Mouse (Mus musculus) fibroblast of lung, adult 2 months (primary cell): ENCODE data around the gene Myo18b.

Experiments
- DNase-seq: peaks from one replicate; pipeline ENCODE4 v3.0.0-alpha.2; 2011; ENCODE audit warnings: low read depth

Myo18b gene

DNA sequence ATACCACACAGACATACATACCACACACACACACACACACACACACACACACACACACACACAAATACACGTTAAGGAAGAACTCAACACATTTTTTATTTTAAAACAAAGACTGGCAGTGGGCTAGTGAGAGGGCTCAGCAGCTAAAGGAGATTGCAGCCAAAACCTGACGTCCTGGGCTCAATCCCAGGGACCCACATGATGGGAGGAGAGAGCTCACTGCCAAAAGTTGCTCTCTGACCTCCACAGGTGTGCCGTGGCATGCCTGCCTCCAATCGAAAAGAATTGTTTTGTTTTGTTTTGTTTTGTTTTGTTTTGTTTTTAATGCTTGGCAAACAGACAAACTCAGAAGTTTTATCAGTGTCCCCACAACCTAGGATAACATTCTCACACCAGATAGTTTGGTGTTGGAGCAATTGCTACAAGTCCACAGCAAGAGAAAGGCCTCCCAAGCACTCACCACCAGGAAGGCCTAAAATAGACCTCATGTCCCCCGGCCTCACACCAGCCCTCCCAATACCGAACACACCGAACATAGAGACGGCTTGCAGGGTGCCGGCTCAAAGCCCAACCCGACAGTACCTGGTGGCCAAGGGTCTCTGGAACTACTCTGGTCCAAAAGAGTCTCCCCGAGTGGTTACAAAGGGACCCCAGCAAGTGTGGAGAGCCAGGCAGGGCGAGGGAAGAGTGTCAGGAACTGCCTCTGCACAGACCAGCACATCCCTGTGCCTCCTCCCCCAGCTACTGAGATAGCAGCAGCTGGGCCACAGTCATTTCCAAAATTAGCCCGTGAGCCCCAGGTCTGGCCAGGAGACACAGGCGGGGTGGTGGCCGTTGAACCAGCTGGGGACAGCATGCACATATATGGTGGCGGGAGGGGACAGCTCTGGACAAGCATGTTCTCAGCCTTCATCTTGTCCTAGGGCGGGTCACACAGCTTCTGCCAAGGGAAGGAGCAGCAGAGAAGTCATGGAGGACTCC, at the start of gene Myo18b:
TSS of gene Myo18b (minus strand) at position 689 of the 981 bp plus-strand sequence.
- DNase-seq, result no peak

DNA sequence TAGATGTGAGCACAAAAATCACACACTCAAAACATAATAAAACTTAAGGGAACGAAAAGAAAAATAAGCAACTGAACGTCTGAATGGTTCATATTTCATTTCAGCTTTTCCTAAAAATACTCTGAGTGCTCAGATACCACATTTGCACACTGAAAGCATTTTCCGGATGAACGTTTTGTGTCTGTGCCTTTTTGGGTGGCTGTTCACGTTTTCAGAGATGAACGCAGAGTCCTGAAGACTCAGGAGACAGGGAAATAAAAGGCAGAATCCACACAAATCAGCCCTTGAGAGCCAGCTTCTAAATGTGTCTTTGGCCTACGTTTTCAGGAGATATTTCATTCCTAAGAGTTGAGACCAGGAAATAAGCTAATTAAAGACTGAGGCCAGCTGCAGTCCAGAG, 49.8 kb upstream of the Myo18b start:
- DNase-seq, result no peak

DNA sequence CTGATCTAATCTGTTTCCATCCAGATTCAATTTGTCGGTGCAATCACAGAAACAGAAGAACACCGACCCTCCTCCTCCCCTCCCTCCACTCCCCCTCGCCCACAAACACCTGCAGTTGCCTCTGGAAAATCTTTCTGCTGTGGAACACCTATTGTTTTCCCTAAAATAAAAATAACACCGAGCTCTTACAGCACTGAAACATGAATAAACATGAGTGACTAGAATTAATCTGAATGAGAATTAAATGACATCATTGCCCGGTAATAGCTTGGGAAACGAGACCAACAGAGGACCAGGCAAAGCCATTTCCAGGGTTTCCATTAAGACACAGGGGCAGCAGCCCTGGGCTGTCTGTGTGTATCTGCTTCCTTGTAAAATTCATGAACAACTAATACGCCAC, 46.1 kb upstream of the Myo18b start:
- no peak for DNase-seq

DNA sequence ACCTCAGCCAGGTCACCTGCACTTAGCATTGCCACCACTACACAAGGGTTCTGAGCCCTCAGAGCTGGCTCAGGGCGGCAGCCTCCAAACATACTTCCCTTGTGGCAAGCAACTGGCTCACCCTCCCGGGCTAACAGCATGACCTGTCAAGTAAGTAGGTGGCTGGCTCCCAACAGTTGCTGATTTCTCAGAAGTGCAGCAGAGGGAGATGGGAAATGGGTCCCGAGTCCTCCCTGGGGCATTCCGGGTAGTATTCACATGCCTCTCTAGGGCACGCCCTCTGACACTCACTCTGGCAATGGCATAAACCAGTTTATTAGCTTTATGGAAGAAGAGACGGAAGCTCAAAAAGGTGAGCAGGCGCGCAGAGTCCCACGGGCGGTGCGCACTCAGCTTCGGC, 44.8 kb upstream of the Myo18b start:
- DNase-seq, result no peak

DNA sequence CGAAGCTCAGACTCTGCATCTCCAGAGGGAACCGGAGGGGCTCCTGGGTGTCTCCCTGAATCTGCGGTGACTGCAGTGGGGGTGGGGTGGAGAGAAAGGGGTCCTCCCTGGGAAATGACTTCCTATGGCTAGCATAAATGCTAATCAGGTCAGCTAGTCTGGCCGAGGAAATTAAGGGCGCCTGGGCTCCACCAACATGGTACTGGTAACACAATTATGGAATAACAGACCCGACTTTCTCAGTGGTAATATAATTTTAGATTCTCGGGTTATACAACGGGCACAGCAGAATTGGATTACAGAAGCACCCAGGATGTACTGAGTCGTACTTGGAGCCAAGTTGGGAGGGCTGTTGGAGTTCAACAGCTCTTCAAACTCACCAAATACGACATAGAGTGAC, 40.5 kb upstream of the Myo18b start:
- DNase-seq, result no peak

DNA sequence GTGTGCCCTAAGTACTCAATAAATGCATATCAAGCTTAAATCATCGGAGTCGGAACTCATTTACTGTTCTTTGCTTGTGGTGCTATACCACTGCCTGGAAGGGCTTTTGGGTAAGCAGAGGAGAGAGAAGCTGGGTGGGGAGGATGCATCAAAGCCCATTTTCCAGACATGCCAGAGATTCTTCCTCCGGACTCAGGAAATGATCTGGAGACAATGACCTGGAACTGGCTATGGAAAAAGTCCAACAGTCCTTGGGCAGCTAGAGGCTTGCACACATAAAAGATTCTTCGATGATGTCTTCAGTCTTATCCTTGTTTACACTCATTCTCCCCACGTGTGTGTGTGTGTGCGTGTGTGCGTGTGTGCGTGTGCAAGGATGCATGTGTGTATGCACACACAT, 39.3 kb upstream of the Myo18b start:
- DNase-seq, result no peak

DNA sequence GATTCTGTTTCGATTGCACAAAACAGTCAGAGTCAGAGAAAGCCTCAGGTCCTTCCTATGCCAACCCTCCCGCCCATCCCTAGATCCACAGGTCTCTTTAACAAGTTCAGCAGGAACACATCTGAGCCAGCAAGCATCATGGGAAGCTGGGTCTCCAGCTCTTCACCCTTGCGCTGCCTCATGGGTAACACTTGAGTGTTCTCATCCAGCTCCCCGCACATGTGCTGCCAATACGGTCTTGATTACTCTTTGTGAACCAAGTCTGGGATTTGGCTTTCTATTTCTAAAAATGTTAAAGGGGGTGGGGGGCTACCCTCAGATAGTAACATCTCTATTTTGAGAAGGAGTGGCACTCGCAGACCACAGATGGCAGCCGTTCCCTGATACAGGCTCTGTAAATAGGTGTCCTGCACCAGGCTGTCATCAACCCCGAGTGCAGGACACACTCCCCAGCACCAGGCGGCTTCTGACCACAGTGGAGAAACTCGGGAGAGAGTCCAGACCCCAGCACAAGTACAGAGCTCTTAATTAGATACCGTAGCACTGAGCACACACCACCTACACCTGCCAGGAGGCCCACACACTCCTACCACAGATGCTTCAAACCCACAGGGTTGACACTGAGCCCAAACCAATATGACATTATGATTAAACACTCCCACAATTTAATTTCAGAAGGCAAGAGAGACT, 36.9 kb upstream of the Myo18b start:
- no peak for DNase-seq

DNA sequence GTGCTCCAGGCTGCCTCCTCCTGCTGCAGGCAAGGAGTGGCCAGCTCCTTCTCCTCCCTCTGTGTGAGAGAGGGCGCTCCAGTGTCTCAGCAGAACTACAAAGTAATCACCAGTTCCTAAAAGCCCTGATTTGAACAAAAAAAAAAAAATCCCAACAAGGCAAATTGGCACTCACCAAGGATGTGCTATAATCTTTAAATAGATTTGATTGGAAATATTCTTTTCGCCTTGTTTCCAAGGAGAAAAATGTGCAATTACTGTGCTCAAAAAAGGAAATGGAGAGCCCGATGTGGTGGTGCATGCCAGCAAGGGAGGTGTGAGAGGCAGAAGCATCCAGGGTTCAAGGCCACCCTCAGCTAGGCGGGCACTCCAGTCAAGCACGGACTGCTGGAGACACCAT, 35.7 kb upstream of the Myo18b start:
- DNase-seq, result no peak

DNA sequence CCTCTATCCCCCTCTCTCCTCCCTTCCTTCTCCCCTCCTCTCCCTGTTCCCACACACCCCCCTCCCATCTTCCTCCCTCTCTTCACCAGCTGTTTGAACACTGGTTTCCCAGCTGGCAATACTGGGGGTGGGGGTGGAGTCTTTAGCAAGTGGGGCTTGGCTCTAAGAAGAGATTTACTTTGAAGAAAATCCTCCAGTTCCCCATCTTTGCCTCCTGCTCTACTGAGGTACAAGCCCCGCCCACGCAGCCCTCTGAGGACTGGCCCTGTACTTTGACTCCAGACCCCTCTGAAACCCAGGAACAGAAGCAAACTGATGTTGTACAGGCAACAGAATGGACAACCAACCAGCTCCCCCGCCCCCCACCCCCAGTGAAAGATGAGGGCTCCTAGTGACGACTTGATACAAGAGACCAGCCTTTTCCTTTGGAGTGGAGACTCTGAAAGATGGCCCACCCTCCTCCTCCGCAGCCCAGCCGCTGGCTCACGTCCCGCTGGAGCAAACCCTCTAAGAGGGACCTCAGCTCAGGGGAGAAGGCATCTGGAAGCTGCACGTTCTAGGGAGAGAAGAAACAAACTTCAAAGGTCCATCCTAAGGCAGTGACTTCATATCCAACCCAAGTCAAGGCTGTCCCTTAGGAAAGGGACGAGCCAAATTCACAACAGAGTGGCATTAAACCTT, 32.2 kb upstream of the Myo18b start:
- DNase-seq, result no peak

DNA sequence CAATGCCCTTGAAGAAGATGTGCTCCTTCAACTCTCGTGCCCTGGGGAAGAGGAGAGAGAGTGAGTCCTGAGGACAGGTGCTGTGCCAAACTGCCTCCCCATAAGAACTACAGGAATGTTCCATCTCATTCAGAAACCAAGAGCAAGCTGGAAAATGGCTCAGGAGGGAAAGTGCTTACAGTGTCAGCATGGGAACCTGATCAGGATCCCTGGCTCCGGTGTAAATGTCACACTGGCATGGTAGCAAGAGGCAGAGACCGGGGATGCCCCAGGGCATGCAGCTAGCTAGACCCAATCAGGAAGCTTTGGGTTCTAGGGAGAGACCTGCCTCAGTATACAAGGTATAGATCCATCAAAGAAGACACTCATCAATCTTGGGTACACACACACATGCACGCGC, 29.3 kb upstream of the Myo18b start:
- DNase-seq, result no peak

DNA sequence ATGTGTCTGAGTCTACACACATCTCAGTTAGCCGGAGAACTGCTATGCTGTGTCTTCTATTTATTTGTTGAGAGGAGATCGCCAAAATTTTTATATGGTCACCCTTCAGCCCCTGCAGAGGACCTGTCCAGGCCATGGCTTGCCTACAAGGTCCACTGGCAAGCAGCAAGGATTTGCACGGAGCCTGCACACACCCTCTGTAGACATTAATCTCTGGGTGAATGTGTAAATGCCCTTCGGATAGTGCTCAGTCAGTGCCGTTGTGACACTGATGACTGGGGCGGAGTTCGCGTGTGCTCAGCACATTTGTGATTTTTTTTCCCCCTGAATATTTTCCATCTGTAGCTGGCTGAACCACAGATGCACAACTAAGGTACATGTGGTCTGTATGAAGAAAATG, 28.6 kb upstream of the Myo18b start:
- no peak for DNase-seq

DNA sequence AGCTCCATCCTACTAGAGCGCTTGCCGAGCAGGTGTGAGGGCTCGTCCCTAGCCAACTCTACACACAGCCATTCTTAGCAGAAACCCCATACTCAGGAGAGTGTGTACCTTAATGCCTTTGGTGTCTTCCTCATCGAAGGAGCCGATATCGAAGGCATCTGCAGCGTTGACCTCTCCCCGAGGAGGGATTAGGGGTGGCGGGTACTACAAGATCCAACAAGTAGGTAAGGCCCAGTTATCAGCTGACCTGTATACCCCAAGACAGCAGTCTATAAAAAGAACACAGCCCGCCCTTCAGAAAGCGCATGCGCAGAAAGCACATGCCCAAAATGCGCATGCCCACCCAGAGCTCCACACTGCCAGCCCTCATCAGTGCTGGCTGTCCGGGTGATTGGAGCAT, 27.7 kb upstream of the Myo18b start:
- DNase-seq, result no peak

DNA sequence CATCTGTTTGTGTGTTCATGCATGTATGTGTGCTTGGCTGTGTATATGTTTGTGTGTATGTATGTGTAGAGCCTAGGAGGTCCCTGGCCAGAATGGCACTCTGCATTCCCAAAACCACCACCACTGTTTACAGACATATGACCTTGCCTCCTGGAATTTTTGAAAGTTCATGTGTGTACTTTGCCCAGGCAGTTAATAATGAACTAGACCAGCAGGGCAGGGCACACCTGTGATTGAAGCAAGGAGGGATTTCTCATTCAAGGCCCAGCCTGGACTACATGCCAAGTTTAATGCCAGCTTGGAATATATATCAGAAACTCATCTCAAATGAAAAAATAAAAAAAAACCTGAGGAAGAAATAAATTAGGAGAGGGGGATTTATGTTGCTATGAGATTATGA, 25.8 kb upstream of the Myo18b start:
- DNase-seq, result no peak

DNA sequence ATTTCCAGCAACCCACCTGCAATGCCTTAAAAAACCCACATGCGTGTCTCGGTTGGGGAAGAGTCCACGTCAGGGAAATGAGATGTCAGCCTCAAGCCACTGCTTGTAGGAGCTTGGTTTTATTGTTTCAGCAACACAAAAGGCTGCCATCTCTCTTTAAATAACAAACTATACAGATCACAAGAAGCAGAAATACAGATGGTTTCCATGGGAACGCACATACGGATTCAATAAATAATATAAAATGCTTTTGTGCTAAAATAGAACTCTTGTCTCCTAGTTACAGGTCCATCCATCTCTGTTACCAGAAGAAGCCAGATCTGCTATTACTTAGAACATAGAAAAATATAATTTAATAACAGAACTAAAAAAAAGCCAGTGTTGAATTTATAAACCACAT, 14.2 kb upstream of the Myo18b start:
- DNase-seq, result no peak

DNA sequence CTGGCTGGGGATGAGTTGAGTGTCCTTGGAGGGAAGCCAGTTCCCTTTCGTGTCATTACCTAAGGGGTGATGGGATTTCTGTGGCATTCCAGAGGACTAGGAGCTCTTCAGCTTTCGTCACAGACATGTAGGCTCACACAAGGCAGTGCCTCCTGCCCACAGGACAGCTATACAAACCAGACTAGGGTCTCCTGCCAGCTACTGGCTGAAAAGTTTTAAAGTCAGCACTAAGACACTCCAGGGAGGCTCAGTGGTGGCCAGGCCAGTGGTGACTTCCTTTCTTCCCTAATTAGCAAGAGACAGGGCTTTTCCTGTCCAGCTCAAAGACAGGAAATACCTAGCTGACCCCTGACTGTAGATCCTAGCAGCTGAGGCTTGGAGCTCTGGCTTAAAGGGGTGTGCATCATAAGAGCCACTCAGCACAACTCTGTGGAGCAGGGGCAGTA, 12.0 kb upstream of the Myo18b start:
- no peak for DNase-seq

DNA sequence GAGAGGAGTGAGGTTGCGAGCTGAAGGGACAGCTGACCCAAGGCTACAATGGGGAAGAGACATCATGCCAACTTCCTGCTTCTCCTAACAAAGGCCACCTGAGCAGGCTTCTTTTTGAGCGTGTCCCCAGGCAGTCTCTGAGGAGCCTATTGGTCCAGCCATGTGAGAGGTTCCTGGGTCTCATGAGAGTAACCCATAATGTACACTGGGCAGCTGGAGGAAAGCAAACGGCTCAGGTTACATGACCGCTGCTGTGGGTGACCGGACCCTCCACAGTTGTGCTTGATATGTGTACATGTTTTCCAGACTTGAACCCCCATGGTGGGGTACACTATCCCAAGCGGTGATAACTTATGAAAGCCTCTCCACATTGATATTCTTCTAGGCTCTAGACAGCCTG, 11.3 kb upstream of the Myo18b start:
- DNase-seq, result no peak

DNA sequence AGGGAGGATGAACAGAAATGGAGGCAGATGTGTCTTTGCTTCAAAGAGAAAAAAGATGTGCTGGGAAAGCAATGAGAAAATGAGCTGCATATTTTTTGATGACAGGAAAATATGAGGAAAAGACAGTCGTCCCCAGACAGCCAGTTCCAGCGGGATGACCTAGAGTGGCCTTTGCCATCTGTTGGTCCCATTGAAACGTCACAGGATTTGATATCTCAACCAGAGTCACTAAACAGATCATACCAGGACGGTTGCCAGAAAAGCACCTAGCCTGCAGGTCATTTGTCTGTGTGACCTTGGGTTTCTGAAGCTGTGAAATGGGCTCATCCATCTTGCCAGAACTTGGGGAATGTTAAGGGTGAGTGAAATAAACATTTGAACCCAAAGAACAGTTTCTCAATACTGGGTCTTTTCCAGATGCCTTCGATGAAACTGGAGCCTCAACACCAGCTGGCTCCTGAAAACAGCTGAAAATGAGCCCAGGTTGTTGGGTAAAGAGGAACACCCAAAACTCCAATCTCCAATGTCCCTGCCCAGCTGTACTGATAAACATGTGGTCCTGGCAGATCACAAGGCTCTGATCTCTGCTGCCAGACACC, 2.6 kb downstream of the Myo18b start:
- DNase-seq, result no peak

DNA sequence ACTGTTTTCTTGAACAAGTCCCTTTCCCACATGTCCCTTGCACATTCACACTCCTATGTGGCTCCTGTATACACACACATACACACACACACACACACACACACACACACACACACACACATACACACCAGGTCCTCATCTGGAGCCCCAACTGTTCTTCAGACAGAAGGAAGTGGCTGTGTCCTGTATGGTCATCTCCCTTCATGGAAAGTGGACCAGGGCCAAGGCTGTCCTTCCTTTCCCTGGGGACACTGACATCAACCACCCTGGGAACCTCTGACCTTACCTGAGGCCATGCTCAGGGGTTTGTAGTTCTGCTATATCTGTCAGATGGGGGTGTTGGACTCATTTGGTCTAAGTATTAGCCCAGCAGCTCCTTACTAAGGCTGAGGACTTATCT, 3.8 kb downstream of the Myo18b start:
- no peak for DNase-seq

DNA sequence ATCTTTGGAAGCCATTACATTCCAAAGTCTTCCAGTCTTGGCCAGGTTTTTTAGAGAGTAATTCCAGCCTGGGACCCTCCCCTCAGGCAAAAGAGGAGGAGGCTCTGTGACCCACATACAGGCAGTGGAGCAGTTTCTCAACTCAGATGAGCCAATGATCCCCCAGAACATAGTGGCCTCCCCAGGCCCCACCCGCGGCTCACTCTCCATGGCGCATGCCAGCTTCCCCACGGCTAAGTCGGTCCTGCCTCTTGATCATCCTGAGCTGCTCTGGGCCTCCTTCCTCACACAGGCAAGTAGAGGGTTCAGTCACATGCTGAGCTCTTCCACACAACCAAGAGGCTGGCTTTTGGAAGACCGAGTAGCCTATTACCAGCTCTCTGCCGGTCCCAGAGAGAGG, 7.5 kb downstream of the Myo18b start:
- DNase-seq, result no peak

DNA sequence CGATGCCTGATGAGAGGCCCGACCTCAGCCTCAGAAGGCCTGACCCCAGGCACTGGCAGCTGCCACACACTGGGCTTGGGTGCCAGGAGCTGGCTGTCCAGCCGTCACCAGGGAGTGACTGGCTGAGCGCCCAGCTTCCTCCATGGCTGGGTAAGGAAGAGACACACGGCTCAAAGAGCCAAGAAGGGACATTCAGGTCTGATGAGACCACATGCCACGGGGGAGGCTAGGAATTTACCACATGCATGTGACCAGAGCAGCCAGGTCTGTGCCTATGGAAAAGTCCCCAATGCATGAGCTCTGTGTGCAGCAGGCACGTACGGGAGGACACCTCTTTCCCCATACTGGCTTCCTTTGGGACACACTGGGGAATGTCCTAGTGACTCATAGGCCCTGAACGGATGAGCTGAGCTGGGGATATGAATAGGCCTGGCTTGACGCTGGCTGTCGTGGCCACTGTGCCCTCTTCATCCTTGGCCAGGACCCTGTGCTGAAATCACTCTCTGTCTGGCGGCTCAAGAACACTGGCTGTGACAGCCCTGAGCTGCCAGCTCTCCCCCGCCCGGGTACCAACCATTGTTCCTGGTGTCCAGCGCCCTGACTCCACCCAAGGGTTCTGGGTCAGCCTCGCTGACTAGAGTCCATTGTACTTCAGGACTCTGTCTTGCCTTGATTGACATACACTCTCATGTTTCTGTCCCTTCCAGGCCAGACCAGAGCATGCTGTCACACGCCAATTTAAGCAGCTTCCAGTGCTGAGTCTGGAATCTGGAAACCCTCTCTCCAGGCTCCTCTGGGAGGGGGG, 9.3 kb downstream of the Myo18b start:
- no peak for DNase-seq

DNA sequence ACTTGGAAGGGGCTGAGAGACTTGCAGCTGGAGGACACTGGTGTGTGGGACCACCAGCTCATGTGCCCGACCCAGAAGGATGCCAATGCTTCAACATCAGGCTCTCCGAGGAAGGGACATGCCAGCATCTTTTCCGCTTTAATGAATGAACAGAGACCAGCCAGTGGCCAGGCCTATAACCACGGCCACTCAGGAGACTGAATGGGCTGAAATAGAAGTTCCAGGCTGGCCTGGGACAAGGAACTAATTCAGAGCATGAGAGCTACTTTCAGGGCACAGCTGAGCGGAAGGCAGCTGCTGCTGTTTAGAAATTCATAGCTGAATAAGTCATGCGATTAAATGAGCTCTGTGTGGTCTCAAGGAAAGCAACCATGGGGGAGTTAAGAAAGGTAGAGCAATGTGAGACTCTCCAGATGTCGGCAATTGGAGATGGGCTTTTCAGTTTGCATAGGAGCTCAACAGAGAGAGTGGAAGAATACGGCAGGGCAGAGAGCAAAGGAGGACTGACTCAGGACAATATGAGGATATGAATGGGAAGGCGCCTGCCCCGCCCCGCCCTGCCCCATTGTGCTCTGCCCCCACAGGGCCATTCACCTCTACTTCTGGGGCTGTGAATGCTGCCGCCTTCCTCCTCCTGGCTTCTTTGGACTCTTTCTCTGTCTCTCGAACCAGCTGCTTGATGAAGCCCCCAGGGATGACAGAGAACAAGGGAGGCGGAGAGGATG, 18.6 kb downstream of the Myo18b start:
- DNase-seq, result no peak
